Mouse (Mus musculus) brown adipose tissue, adult 24 weeks (tissue): ENCODE results near the gene Kcnj13. TPM values are rescaled to one million over a fixed set of nuclear protein-coding genes. Genes with fewer than 3 reads are reported as not detected.

Source experiments
- polyA plus RNA-seq: library from polyadenylated mRNA; stranded (reverse); fragments of >200 nt; gene quantifications from 2 replicates; pipeline ENCODE4 v1.2.4, GENCODE M21; 2012; ENCODE audit not compliant: missing spikeins, insufficient read depth, insufficient read length

The Kcnj13 gene
- polyA plus RNA-seq, 1 experiment: not detected

Other genes starting within 250 kb of the Kcnj13 start
- gene Ecel1, start 238.2 kb downstream of the Kcnj13 start, polyA plus RNA-seq: not detected in 2 replicates
- not detected in 2 replicates for gene Prss56, start 211.4 kb downstream of the Kcnj13 start, polyA plus RNA-seq
- gene Chrnd, start 204.1 kb downstream of the Kcnj13 start, polyA plus RNA-seq: not detected in 2 replicates
- gene Chrng, start 190.1 kb downstream of the Kcnj13 start, polyA plus RNA-seq: not detected in 2 replicates
- gene Eif4e2, start 180.8 kb downstream of the Kcnj13 start, polyA plus RNA-seq: 77.7 and 83.0 TPM in 2 replicates
- gene Efhd1, start 130.4 kb downstream of the Kcnj13 start, polyA plus RNA-seq: 3.3 and 10.2 TPM in 2 replicates
- 25.6 and 32.1 TPM in 2 replicates for gene Gigyf2, start 67.7 kb downstream of the Kcnj13 start, polyA plus RNA-seq
- gene Snorc, start 75.5 kb upstream of the Kcnj13 start, polyA plus RNA-seq: not detected in 2 replicates
- gene Neu2, start 115.2 kb upstream of the Kcnj13 start, polyA plus RNA-seq: 0.67 and 0.71 TPM in 2 replicates
- gene Ngef, start 179.1 kb upstream of the Kcnj13 start, polyA plus RNA-seq: 0.55 and 0.83 TPM in 2 replicates
- gene Inpp5d, start 225.6 kb upstream of the Kcnj13 start, polyA plus RNA-seq: 2.6 and 5.2 TPM in 2 replicates